In genomic region chr5:122707276-122708181, GRCm38 (mm10) we compare ENCODE assay signal across 8 mouse cellular contexts. TPM values are rescaled to one million over a fixed set of nuclear protein-coding genes. Genes with fewer than 3 reads are reported as not detected.
DNase-seq lines count a peak whose midpoint lies in the region; ATAC-seq and TF ChIP-seq lines count a peak whose summit lies in the region.

Gene P2rx4, plus strand, starts transcription at chr5:122707544.

- peak within 1 kb of the TSS; percentile 21; the same call in 1 of the 2 replicates for H3K27ac ChIP-seq in forebrain, embryonic 13.5 days
- peak within 1 kb of the TSS; percentile 94 for H3K27ac ChIP-seq in neural tube, embryonic 15.5 days (replicated peaks)

- intact Hi-C loops in heart, postnatal 10 days (cut with DNase I), result no loop called here

- peak within 1 kb of the TSS; percentile 86 for H3K4me3 ChIP-seq in E14TG2a.4 (replicated peaks; ENCODE audit: low read length)
- H3K4me3 ChIP-seq in forebrain, embryonic 13.5 days, result peak within 1 kb of the TSS; percentile 58
- H3K4me3 ChIP-seq in neural tube, embryonic 15.5 days (replicated peaks), result peak within 1 kb of the TSS; percentile 65

- H3K9me3 ChIP-seq in E14TG2a.4 (ENCODE audit: low read length), result peaks cover 3% of the 10 kb centered on the region
- H3K9me3 ChIP-seq in forebrain, embryonic 13.5 days (replicated peaks), result no peaks in the 10 kb centered on the region
- no peaks in the 10 kb centered on the region for H3K9me3 ChIP-seq in neural tube, embryonic 15.5 days (replicated peaks)

- peak; percentile 93 for ATAC-seq in forebrain, embryonic 13.5 days
- ATAC-seq in neural tube, embryonic 15.5 days (ENCODE audit: low FRiP score), result peak; percentile 93

- H3K4me2 ChIP-seq in forebrain, embryonic 13.5 days, result peak within 1 kb of the TSS; percentile 78
- peak within 1 kb of the TSS; percentile 87 for H3K4me2 ChIP-seq in neural tube, embryonic 15.5 days

- no peak for TF ChIP-seq CTCF in E14TG2a.4 (conservative IDR thresholded peaks at IDR 0.05; ENCODE audit: low read length)

- DNase-seq in c-Kit-positive CD71-positive TER-119-positive erythroid progenitor cells, embryonic 14.5 days (ENCODE audit: low spot score), result peak; percentile 60
- DNase-seq in heart, postnatal 10 days, result peak; percentile 88 to 89
- DNase-seq in layer of hippocampus, adult 11-12 months (ENCODE audit: low spot score), result peak; percentile 89
- DNase-seq in lung, adult 18-20 months, result peak; percentile 91 to 92
- DNase-seq in testis, postnatal 14 days (ENCODE audit: low spot score), result peak; percentile 74

- under 1% methylated on average over 66 of the region's 66 CpGs for WGBS in forebrain, embryonic 13.5 days
- under 1% methylated on average over 64 of the region's 66 CpGs for WGBS in neural tube, embryonic 15.5 days

- no peaks in the 10 kb centered on the region for H3K36me3 ChIP-seq in E14TG2a.4 (ENCODE audit: insufficient read depth, low read length)
- no peaks in the 10 kb centered on the region for H3K36me3 ChIP-seq in forebrain, embryonic 13.5 days (ENCODE audit: poor library complexity, severe bottlenecking)
- no peaks in the 10 kb centered on the region for H3K36me3 ChIP-seq in neural tube, embryonic 15.5 days

- peaks cover 16% of the 10 kb centered on the region for H3K27me3 ChIP-seq in E14TG2a.4 (ENCODE audit: insufficient read depth, low read length)
- H3K27me3 ChIP-seq in forebrain, embryonic 13.5 days, result 0 out of 2 replicates have a peak, but pooled peaks cover 3% of the 10 kb centered on the region
- no peaks in the 10 kb centered on the region for H3K27me3 ChIP-seq in neural tube, embryonic 15.5 days (replicated peaks)

- H3K9ac ChIP-seq in forebrain, embryonic 13.5 days, result peak within 1 kb of the TSS; percentile 74
- peak within 1 kb of the TSS; percentile 73 for H3K9ac ChIP-seq in neural tube, embryonic 15.5 days (replicated peaks)

- peaks cover 16% of the 10 kb centered on the region for H3K4me1 ChIP-seq in E14TG2a.4 (replicated peaks; ENCODE audit: low read depth, low read length)
- peaks cover 9% of the 10 kb centered on the region for H3K4me1 ChIP-seq in forebrain, embryonic 13.5 days
- peaks cover 20% of the 10 kb centered on the region for H3K4me1 ChIP-seq in neural tube, embryonic 15.5 days

RNA-seq across cellular contexts. Expression of gene P2rx4, which starts in this region (rescaled TPM):
- polyA plus RNA-seq in forebrain, embryonic 13.5 days (2015; fragmentation: Nextera tagmentation; extraction: Ambion mirVana), result 6.2 and 6.8 TPM in 2 replicates
- 10 to 100 TPM; 17.3 to 17.6 TPM for total RNA-seq in heart, postnatal 10 days (2021)
- 14.7 and 18.6 TPM in 2 replicates for polyA plus RNA-seq in neural tube, embryonic 15.5 days (2015; fragmentation: Nextera tagmentation; extraction: Ambion mirVana)

Comparison
In these comparisons a context has a peak if more than half of its experiments do, and no peak if none do; other contexts are left out.
1. Peak in every context shown above with its lines: DNase-seq, ATAC-seq, H3K4me3 ChIP-seq and H3K27ac ChIP-seq.